Mouse (Mus musculus): ENCODE results near the gene 1810046K07Rik. TPM values are rescaled to one million over a fixed set of nuclear protein-coding genes. Genes with fewer than 3 reads are reported as not detected.

The 1810046K07Rik gene
- not detected in 2 replicates for polyA plus RNA-seq (2016; fragmentation: Nextera tagmentation; extraction: Ambion mirVana)

DNA sequence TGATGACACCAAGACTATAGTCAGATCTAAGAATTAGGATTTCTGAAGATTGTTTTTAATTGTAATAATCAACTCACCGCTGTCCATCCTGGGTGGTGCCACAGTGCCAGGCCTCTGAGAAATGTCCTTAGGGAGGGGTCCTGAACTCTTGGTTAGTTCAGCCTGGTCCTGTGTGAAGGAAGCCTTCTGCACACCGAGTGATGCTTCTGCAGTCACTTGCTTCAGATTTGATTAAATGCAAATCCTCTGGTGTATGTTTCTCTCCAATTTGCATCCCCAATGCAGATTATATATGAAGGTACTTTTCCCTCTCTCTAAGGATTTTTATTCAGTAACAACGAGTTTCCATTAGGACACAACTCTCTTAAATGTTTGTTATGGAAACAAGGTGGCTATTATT, at the start of gene 1810046K07Rik:
TSS of gene 1810046K07Rik (minus strand) at position 187 of the 400 bp plus-strand sequence.
- no peak within 1 kb of the TSS for H3K4me2 ChIP-seq (replicated peaks)
- H3K27me3 ChIP-seq (replicated peaks), result no peaks in the 10 kb centered on the region
- H3K4me3 ChIP-seq, result no peak within 1 kb of the TSS
- H3K9ac ChIP-seq, result no peak within 1 kb of the TSS
- H3K9me3 ChIP-seq, result no peaks in the 10 kb centered on the region
- H3K36me3 ChIP-seq, result no peaks in the 10 kb centered on the region
- H3K4me1 ChIP-seq, result no peaks in the 10 kb centered on the region
- ATAC-seq (ENCODE audit: low FRiP score, low read depth), result no peak
- H3K27ac ChIP-seq, result no peak within 1 kb of the TSS
- WGBS, result 84% methylated on average over 3 of the region's 3 CpGs

DNA sequence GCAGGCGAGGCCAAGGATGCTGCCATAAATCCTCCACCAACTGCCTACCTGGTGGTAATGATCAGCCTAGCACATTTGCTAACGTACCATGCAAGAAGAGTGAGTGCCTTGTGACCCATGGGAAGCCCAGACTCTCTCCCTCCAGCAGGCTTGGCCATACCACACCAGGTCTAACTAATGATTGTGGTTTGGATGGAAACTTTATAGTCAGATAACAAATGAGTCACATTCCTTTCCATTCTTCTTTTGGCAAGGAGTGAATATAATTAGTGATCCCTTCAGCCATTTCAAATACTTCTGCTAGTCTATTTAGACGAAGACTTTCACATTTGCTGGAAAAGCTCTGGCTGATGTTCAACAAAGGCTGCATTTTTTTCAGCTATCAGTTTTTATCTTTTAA, 40.8 kb upstream of the 1810046K07Rik start:
- no peak overlapping the region for H3K27ac ChIP-seq
- ATAC-seq (ENCODE audit: low FRiP score, low read depth), result no peak
- no peak overlapping the region for H3K9ac ChIP-seq
- H3K9me3 ChIP-seq, result no peaks in the 10 kb centered on the region
- H3K27me3 ChIP-seq (replicated peaks), result no peaks in the 10 kb centered on the region
- WGBS, result 66% methylated on average over 3 of the region's 3 CpGs
- H3K4me3 ChIP-seq, result no peak overlapping the region
- H3K4me2 ChIP-seq (replicated peaks), result no peak overlapping the region
- no peaks in the 10 kb centered on the region for H3K4me1 ChIP-seq
- H3K36me3 ChIP-seq, result no peaks in the 10 kb centered on the region

DNA sequence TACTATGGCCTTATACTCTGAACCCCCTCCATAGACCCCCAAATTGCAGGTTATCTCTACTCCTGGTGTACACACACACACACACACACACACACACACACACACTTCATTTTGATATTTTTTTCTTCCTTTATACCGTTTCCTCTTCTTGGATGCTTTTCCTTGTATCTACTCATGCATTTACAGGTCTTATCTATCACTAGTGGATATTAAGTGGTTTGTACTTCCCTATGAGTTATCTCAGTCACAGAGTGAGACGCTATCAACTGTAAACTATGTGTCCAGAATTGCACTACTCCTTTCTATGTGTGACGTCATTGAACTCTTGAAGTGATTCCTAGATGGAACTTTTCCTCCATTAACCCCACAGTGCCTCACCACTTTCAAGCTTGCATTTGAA, 38.4 kb upstream of the 1810046K07Rik start:
- Histone ChIP-seq H3K4me3 (no peak overlapping the region), H3K27me3 (replicated peaks) (no peaks in the 10 kb centered on the region), H3K4me1 (no peaks in the 10 kb centered on the region), H3K9me3 (no peaks in the 10 kb centered on the region), H3K27ac (no peak overlapping the region), H3K36me3 (no peaks in the 10 kb centered on the region), H3K4me2 (replicated peaks) (no peak overlapping the region), H3K9ac (no peak overlapping the region)
- no peak for ATAC-seq (ENCODE audit: low FRiP score, low read depth)
- WGBS, result 91% methylated on average over 3 of the region's 3 CpGs

DNA sequence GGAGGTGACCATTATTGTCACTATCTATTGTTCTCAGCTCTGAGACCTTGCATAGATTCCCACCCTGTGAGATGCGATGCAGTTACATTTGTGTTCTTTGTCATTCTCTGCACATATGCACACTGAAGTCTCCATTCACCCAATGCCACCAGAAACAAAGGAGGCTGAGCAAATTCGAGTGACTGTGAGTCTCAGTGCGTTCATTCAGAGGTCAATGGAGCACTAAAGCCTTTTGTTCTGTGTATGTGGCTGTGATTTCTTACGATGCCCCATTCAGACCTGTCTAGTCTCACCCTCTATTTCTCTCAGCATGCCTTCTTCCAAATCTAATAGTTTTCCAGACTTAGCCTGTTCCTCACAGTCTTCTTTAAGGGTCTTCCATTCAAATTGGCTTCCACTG, 35.3 kb upstream of the 1810046K07Rik start:
- Histone ChIP-seq H3K27ac (no peak overlapping the region), H3K9ac (no peak overlapping the region), H3K36me3 (no peaks in the 10 kb centered on the region), H3K4me3 (no peak overlapping the region), H3K4me2 (replicated peaks) (no peak overlapping the region), H3K4me1 (no peaks in the 10 kb centered on the region), H3K27me3 (replicated peaks) (no peaks in the 10 kb centered on the region), H3K9me3 (no peaks in the 10 kb centered on the region)
- 19% methylated on average over 4 of the region's 4 CpGs for WGBS
- ATAC-seq (ENCODE audit: low FRiP score, low read depth), result no peak

DNA sequence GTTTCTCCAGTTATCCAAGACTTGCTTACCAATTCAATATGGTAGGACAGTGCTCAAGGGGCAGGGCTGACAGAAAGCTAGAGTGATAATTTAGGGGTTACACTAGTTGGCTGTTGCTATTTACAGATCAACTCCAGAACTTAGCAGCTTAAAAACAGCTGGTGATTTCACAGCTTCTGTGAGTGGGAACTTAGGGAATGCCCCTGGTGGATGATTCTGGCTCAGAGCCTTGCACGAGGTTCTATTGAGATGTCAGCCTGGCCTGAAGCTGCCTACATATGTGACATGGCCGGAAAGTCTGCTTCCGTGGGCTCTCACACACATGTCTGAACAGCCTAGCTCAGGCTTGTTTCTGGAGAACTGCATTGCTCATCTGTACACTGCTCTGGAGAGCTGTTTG, 24.8 kb upstream of the 1810046K07Rik start:
- H3K27me3 ChIP-seq (replicated peaks), result no peaks in the 10 kb centered on the region
- WGBS, result 81% methylated on average over 3 of the region's 3 CpGs
- H3K4me1 ChIP-seq, result no peaks in the 10 kb centered on the region
- H3K27ac ChIP-seq, result no peak overlapping the region
- H3K9me3 ChIP-seq, result no peaks in the 10 kb centered on the region
- H3K36me3 ChIP-seq, result no peaks in the 10 kb centered on the region
- H3K4me3 ChIP-seq, result no peak overlapping the region
- no peak overlapping the region for H3K9ac ChIP-seq
- no peak for ATAC-seq (ENCODE audit: low FRiP score, low read depth)
- H3K4me2 ChIP-seq (replicated peaks), result no peak overlapping the region

DNA sequence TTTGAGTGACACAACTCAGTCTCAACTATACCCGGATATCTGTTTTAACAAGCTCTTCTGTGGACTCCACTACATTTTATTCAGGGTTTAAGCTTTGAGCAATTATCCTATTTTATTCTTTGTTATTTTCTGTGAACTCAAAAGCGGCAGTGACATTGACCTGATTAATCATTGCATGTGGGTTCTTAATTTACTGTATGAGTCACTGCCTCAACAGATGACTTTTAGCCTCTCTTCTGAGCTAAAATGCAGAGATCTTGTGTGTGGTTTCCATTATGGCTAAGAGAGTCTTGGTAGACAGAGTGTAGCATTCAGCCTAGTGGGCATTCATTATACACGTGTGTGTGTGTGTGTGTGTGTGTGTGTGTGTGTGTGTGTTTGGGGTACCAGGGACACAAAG, 24.2 kb upstream of the 1810046K07Rik start:
- no peak overlapping the region for H3K27ac ChIP-seq
- no peak overlapping the region for H3K4me3 ChIP-seq
- no peak for ATAC-seq (ENCODE audit: low FRiP score, low read depth)
- H3K4me2 ChIP-seq (replicated peaks), result no peak overlapping the region
- H3K9me3 ChIP-seq, result no peaks in the 10 kb centered on the region
- WGBS, result 90% methylated on average over 3 of the region's 3 CpGs
- H3K36me3 ChIP-seq, result no peaks in the 10 kb centered on the region
- no peak overlapping the region for H3K9ac ChIP-seq
- H3K27me3 ChIP-seq (replicated peaks), result no peaks in the 10 kb centered on the region
- no peaks in the 10 kb centered on the region for H3K4me1 ChIP-seq

DNA sequence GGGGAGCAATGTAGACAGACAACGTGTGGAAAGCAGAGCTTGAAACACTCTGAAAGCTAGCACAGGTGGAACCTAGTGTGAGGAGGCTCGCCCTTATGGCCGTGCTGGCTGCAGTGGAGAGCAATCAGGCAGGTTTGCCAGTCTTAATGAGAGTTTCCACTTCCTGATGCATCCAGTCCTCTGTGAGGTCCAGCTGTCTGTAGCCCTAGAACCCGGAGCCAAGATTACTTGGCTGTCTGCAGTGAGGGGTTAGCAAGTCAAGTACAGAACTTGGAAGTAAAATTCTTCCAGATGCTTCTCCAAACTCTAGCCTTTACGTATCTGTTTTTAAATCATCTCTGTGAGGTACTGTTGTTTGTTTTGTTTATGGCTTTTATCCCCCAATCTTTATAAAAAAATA, 20.7 kb upstream of the 1810046K07Rik start:
- 86% methylated on average over 5 of the region's 5 CpGs for WGBS
- no peak for ATAC-seq (ENCODE audit: low FRiP score, low read depth)
- no peak overlapping the region for H3K4me3 ChIP-seq
- H3K9me3 ChIP-seq, result no peaks in the 10 kb centered on the region
- no peaks in the 10 kb centered on the region for H3K36me3 ChIP-seq
- H3K27me3 ChIP-seq (replicated peaks), result no peaks in the 10 kb centered on the region
- H3K4me1 ChIP-seq, result no peaks in the 10 kb centered on the region
- H3K4me2 ChIP-seq (replicated peaks), result no peak overlapping the region
- no peak overlapping the region for H3K9ac ChIP-seq
- H3K27ac ChIP-seq, result no peak overlapping the region

DNA sequence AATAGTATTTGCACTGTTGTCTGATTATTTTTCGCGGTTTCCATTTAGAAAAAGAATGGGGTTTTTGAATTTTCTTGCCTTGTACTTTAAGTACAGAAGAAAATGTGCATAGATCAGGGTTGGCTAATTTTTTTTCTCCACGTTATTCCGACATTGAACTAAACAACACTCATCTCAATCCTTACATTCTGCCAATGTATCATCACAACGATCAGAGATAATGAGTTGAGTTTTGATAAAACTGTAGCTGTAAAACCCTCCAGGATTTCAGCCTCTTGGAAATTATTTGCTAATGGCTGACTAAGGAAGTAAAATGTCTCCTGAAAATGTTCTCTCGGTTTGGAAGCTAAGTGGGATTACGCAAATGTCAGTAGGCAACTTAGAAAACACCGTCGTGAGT, 17.1 kb upstream of the 1810046K07Rik start:
- no peaks in the 10 kb centered on the region for H3K27me3 ChIP-seq (replicated peaks)
- H3K9ac ChIP-seq, result no peak overlapping the region
- no peaks in the 10 kb centered on the region for H3K9me3 ChIP-seq
- ATAC-seq (ENCODE audit: low FRiP score, low read depth), result no peak
- H3K4me1 ChIP-seq, result no peaks in the 10 kb centered on the region
- H3K27ac ChIP-seq, result no peak overlapping the region
- 94% methylated on average over 9 of the region's 9 CpGs for WGBS
- no peaks in the 10 kb centered on the region for H3K36me3 ChIP-seq
- no peak overlapping the region for H3K4me3 ChIP-seq
- no peak overlapping the region for H3K4me2 ChIP-seq (replicated peaks)

DNA sequence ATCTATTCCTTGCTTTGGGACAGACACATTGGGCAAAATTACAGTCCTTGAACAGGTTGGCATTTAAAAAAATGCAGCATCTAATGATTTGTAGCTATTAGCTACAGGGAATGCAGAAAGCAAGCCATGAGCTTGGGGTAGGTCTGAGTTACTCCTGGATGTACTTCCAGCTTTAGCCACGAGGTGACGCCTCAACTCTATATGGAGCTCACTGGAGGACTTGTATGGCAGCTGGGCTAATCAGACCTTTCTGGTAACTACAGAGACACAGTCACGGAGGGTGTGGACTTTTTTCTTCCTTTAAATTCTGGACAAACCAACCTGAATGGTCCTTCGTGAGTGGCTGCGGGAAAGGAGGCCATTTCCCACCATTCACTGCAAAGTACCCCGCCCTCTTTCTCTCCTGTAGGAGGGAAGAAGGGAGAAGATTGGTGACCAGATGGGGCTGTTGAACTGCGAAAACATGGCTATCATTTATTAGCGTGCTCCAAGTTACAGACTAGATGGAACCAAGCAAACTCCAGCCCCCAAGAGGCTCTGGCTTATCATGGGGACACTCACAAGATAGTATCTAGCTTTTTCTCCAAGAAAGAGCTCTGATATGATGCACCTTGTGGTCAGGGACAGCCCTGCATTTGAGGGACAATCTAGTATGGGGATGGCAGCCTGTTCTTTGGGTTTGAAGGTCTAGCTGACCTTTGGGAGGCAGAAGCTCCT, 6.7 kb upstream of the 1810046K07Rik start:
- Histone ChIP-seq H3K36me3 (no peaks in the 10 kb centered on the region), H3K4me2 (replicated peaks) (peak overlapping the region; percentile 41), H3K4me1 (no peaks in the 10 kb centered on the region), H3K4me3 (no peak overlapping the region), H3K9me3 (no peaks in the 10 kb centered on the region), H3K27me3 (replicated peaks) (no peaks in the 10 kb centered on the region), H3K9ac (no peak overlapping the region), H3K27ac (no peak overlapping the region)
- ATAC-seq (ENCODE audit: low FRiP score, low read depth), result peak; percentile 81
- 27% methylated on average over 8 of the region's 8 CpGs for WGBS

DNA sequence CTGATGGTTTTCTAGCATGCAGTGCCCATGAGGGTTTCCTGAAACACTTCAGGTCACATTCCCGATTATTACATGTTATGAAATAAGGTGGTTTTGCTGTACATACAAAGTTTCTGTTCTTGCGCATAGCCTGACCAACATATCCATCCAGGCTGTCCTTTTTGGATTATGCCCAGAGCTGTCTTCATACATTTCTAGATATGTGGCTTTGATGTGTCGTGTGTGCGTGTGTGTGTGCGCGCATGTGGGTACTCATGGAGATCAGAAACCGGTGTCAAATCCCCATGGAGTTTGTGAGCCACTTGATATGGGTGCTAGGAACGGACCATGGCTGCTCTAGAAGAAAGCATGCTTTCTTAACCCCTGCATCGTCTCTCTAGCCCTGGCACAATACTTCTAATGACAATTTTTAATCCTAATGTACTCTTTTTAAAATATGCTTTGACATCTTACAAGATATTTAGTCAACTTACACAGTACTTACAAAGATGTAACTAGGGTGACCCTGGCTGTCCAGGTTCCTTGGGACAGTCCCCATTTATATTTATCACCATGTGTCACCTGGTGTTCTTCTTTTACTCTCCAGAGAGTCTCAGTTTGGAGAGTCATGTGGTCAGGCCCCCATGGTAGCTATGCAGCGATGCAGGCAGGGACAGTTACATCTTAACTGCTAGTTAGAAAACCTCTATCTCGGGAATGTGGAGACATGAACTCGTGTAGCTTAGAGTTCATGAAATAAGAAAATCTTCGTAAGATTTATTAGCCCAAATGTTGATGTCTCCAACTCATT, 2.9 kb upstream of the 1810046K07Rik start:
- no peak for ATAC-seq (ENCODE audit: low FRiP score, low read depth)
- 91% methylated on average over 13 of the region's 13 CpGs for WGBS
- H3K9ac ChIP-seq, result no peak overlapping the region
- H3K4me2 ChIP-seq (replicated peaks), result no peak overlapping the region
- no peak overlapping the region for H3K4me3 ChIP-seq
- H3K27ac ChIP-seq, result no peak overlapping the region
- H3K9me3 ChIP-seq, result no peaks in the 10 kb centered on the region
- no peaks in the 10 kb centered on the region for H3K4me1 ChIP-seq
- no peaks in the 10 kb centered on the region for H3K27me3 ChIP-seq (replicated peaks)
- H3K36me3 ChIP-seq, result no peaks in the 10 kb centered on the region

DNA sequence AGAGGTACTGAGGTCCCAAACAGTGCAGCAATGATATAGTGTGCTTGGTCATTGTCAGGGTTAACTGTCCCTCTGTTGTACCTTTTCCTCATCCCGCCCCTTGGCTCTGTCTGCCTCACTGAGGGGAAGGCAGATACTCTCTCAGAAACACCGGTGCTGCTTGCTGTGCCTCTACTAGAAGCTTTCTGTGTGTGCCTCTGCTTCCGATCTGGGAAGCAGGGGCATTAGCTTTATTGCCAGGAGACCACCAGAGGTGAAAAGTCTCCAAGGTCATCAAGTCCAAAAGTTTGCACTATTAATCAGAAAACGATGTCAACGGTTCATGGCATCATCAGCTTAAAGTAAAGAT, 1.2 kb downstream of the 1810046K07Rik start:
- Histone ChIP-seq H3K4me1 (no peaks in the 10 kb centered on the region), H3K4me2 (replicated peaks) (no peak overlapping the region), H3K9me3 (no peaks in the 10 kb centered on the region), H3K36me3 (no peaks in the 10 kb centered on the region), H3K4me3 (no peak overlapping the region), H3K27me3 (replicated peaks) (no peaks in the 10 kb centered on the region), H3K27ac (no peak overlapping the region), H3K9ac (no peak overlapping the region)
- ATAC-seq (ENCODE audit: low FRiP score, low read depth), result no peak
- WGBS, result 86% methylated on average over 5 of the region's 5 CpGs

DNA sequence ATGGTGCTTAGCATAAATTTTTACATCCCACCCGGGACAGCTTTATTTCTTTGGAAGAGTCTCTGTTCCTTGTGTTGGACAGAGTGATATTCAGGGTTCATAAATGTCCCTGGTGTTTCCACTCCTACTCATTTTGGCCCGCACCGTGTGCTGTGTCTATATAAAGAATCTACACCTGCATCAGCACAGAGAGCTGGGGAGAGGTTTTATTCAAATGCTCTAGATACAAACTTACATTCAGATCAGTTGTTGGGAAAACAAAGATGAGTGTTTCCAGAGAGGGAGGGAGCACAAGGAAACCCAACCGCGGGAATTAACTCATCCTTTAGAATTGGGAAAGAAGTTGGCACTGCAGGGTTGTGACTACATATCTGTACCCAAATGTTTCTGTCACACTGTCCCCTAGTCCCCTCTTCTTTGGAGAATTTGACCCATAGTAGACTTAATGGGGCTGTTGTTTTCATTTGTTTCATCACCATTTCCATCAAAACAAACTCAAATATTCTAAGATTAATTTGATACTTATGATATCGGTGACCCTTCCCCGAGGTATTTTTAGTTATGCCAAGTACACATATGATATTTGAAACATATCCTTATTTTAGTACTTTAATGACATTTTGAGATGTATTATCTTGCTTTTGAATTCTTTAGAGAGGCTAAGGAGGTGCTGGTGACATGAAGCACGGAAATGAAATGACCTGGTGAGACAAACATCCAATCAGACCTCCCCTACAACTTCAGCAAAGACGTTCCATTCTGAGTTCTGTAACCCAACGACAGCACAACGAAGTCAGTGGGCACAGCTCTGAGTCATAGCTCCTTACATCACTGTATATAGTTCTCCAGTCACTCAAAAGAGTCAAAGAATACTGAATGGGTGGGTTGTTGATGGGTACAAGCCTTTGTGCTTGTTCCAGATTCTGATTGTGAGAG, 1.8 kb downstream of the 1810046K07Rik start:
- H3K4me3 ChIP-seq, result no peak overlapping the region
- H3K27me3 ChIP-seq (replicated peaks), result no peaks in the 10 kb centered on the region
- WGBS, result 87% methylated on average over 11 of the region's 11 CpGs
- H3K36me3 ChIP-seq, result no peaks in the 10 kb centered on the region
- no peak overlapping the region for H3K27ac ChIP-seq
- ATAC-seq (ENCODE audit: low FRiP score, low read depth), result no peak
- H3K4me1 ChIP-seq, result no peaks in the 10 kb centered on the region
- no peaks in the 10 kb centered on the region for H3K9me3 ChIP-seq
- H3K9ac ChIP-seq, result no peak overlapping the region
- H3K4me2 ChIP-seq (replicated peaks), result no peak overlapping the region
